Mouse (Mus musculus) B cell, adult (primary cell): ENCODE results near the gene Hnf4a. TPM values are rescaled to one million over a fixed set of nuclear protein-coding genes. Genes with fewer than 3 reads are reported as not detected.

ENCODE experiments used
- total RNA-seq: library from RNA; stranded (reverse); gene quantifications from 4 replicates; pipeline ENCODE4 v1.2.4, GENCODE M21; 2023; ENCODE audit not compliant: inconsistent age

Hnf4a gene
- total RNA-seq = not detected in 4 replicates

DNA sequence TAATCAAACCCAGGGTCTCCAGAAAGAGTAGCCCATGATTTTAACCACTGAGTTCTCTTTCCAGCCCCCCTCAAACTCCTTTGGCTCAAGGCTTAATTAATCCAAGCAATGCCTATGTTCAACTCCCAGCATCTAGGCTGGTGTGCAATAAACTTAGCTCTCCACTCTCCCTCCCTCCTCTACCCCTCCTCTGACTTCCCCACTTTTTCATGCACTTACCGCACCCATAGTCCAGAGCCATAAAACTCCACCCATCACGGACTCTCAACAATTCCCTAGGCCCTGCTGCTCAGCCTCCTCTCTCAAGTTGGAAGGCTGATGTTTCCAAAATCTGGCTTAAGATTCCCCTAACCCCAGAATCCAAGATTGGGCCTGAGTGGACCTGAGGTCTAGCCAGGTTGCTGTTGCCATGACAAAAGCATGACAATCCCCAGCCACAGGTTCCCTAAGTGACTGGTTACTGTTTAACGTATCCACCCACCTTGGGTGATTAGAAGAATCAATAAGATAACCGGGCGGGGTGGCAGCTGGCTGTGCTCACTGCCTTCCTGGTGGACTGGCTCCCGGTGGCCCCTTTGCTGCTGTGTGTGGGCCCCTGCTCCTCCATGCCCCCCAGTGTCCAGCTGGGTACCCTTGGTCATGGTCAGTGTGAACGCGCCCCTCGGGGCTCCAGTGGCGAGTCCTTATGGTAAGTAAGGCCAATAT lies at the start of gene Hnf4a:
Gene Hnf4a, plus strand, starts transcription at position 509 of the 705 bp plus-strand sequence.

DNA sequence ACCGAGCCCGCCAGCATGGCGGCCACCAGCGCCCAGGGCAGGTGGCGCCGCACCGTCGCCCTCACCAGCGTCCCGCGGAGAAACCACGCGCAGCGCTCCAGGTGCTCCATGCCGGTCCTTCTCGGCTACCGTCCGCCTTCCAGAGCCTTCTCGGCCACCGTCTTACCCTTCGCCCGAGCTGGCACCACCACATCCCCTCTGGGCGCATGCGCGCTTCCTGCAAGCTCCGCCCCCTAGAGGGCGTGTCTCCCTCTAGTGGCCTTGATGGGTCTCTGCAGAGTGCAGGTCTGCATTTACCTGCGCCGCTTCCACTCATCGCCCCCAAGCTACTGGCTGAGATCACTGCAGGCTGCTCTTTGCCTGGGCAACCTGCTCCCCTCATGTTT lies 34.1 kb upstream of the Hnf4a start, which contains the start of gene Fitm2:
Gene Fitm2, minus strand, starts transcription at position 164 of the 386 bp plus-strand sequence.

DNA sequence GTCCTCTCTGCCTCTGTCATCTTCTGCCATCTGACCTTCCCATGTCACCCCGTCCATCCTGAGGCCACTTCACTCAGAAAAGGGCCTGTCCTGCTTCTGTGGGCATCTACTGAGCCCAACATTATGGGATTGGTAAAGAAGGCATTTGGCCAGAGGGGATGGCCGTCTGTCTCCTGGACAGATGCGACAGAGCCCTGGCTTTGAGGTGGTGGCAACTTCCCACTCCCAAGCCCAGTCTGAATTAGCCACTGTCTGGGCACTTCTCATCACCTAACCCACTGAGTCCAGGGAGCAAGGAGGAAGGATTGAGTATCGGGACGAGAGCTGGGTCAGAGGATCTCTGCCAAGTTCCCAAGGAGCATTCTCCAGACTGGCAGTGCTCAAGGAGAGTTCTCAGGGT lies 14.6 kb upstream of the Hnf4a start, which contains the start of gene R3hdml:
Gene R3hdml, plus strand, starts transcription at position 301 of the 400 bp plus-strand sequence.

GRCm38 (mm10) chr2:163602101-163602971 lies 95.7 kb downstream of the Hnf4a start, which contains the start of gene Ttpal:
Gene Ttpal (plus strand): TSS chr2:163602314.

Other genes with a start within 250 kb of the Hnf4a start
- not detected in 4 replicates for gene Jph2, start 108.8 kb upstream of the Hnf4a start, total RNA-seq
- gene Oser1, start 82.1 kb upstream of the Hnf4a start, total RNA-seq = 125 to 155 TPM (median 138 TPM) in 4 replicates
- not detected in 4 replicates for gene Gdap1l1, start 68.3 kb upstream of the Hnf4a start, total RNA-seq
- 2.9 to 4.8 TPM (median 4.1 TPM) in 4 replicates for gene Fitm2, start 34.2 kb upstream of the Hnf4a start, total RNA-seq
- gene R3hdml, start 14.5 kb upstream of the Hnf4a start, total RNA-seq = not detected in 4 replicates
- gene Ttpal, start 95.5 kb downstream of the Hnf4a start, total RNA-seq = 206 to 224 TPM (median 216 TPM) in 4 replicates
- 1,527 to 1,585 TPM (median 1,561 TPM) in 4 replicates for gene Serinc3, start 138.3 kb downstream of the Hnf4a start, total RNA-seq
- gene Pkig, start 151.6 kb downstream of the Hnf4a start, total RNA-seq = 253 to 312 TPM (median 261 TPM) in 4 replicates
- gene Ada, start 243.4 kb downstream of the Hnf4a start, total RNA-seq = 2.7 to 4.6 TPM (median 3.1 TPM) in 4 replicates